Mouse (Mus musculus): ENCODE data around the gene 4930432K21Rik. TPM values are rescaled to one million over a fixed set of nuclear protein-coding genes. Genes with fewer than 3 reads are reported as not detected.

4930432K21Rik gene
- polyA plus RNA-seq, 1 experiment from 2014 or later, result 0.17 TPM

DNA sequence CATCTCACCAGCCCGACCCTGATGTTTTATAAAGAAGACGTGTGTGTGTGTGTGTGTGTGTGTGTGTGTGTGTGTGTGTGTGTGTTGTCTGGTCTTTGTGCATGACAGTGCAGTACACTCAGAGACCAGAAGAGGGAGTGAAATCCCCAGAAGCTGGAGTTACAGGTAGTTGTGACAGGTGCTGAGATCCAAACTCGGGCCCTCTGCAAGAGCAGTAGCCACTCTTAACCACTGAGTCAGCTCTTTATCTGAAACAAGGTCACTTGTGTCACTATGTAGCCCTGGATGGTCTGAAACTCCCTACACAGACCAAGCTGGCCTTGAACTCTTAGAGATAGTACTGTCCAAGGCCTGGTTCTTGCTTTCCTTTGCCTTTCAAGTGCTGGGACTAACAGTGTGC, 58.8 kb downstream of the 4930432K21Rik start:
- Histone ChIP-seq H3K9me3 (ENCODE audit: control insufficient read depth) (no peaks in the 10 kb centered on the region), H3K4me2 (replicated peaks; ENCODE audit: low read depth) (no peak overlapping the region), H3K27ac (ENCODE audit: low read depth, low read length) (no peak overlapping the region), H3K36me3 (ENCODE audit: control insufficient read depth, insufficient read depth) (peaks cover 17% of the 10 kb centered on the region), H3K9ac (ENCODE audit: low read depth, low read length) (no peak overlapping the region), H3K4me1 (replicated peaks; ENCODE audit: control insufficient read depth, insufficient read depth, low read length) (no peaks in the 10 kb centered on the region; the same call in 1 of the 2 replicates), H3K4me3 (ENCODE audit: low read depth, low read length) (no peak overlapping the region), H3K27me3 (replicated peaks; ENCODE audit: control insufficient read depth, insufficient read depth, low read length) (no peaks in the 10 kb centered on the region)
- 90% methylated on average over 3 of the region's 3 CpGs for WGBS
- no peak for ATAC-seq
- TF ChIP-seq CTCF (IDR thresholded peaks at IDR 0.05; ENCODE audit: low read depth), result peak; percentile 42

DNA sequence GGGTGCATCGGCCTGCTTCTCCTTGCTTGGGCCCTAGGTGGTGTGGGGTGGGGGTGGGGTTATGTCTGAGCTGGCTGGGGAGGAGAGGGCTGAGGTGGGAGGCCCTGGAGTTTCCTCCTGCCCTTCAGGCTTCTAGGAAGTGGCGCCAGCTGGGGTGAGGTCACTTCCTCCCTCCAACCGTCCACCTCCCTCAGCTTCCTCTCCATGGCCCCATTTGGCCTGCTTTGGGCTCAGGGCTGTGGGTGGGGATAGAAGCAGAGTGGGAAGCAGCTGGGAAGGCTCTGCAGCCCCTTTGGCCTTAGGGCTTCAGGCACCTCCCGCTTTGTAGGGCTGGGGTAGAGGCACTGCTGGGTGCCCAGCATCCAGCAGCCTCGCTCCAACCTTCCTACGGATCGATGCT, 60.0 kb downstream of the 4930432K21Rik start:
- Histone ChIP-seq H3K36me3 (ENCODE audit: control insufficient read depth, insufficient read depth) (peaks cover 27% of the 10 kb centered on the region), H3K27ac (ENCODE audit: low read depth, low read length) (peak overlapping the region; percentile 46; the same call in 1 of the 2 replicates), H3K4me3 (ENCODE audit: low read depth, low read length) (no peak overlapping the region), H3K9ac (ENCODE audit: low read depth, low read length) (no peak overlapping the region), H3K4me1 (replicated peaks; ENCODE audit: control insufficient read depth, insufficient read depth, low read length) (no peaks in the 10 kb centered on the region), H3K9me3 (ENCODE audit: control insufficient read depth) (no peaks in the 10 kb centered on the region), H3K27me3 (replicated peaks; ENCODE audit: control insufficient read depth, insufficient read depth, low read length) (no peaks in the 10 kb centered on the region), H3K4me2 (replicated peaks; ENCODE audit: low read depth) (no peak overlapping the region)
- TF ChIP-seq CTCF (IDR thresholded peaks at IDR 0.05; ENCODE audit: low read depth), result no peak
- ATAC-seq, result 0 out of 2 replicates have a peak, but pooled peaks have one; percentile 17
- WGBS, result 50% methylated on average over 7 of the region's 7 CpGs

DNA sequence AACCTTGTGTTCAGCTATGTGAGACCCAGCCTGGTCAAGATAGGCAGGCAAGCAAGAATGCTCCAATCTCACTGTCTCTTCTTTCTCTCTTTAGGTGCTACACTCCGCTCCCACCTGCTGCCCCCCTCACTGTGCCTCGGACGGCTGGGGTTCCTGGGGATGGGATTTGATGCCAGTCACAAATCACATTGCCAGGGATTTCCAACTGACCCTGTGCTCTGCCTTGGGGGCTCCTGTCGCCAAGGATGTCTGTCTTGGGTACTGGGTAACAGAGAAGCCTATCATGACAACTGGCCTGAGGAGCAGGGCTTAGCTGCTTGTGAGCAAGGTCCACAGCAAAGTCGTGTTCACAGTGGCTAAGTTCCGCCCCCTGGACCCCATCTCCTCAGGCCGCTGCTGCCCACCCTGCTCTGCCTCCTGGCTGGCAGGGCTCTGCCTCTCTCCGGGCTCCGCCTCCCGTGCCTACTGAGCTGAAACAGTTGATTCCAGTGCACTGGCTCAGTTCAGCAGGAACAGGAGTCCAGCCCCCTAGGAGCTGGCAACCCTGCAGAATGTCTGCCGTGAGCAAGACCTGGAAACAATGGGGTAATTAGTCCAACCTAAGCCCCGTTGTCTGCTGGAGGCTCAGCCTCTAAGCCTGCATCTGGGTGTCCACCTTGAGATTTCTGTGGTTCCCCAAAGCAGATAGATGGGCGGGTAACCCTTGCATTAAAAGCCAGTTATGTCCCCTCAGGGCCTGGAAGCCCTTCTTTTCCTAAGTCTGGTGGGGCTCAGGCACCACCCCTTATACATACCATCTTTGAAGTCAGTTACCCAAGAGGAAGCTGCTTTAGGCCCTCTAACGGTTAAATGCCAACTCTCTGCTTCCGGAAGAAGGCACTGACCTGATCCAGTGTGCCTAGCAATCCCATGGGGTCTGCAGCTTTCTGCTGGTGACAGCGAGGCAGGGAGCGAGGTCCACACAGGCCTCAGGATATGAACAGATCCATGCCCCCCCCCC, 60.9 kb downstream of the 4930432K21Rik start:
- WGBS, result 69% methylated on average over 17 of the region's 17 CpGs
- Histone ChIP-seq H3K4me2 (replicated peaks; ENCODE audit: low read depth) (no peak overlapping the region), H3K36me3 (ENCODE audit: control insufficient read depth, insufficient read depth) (peaks cover 34% of the 10 kb centered on the region)

DNA sequence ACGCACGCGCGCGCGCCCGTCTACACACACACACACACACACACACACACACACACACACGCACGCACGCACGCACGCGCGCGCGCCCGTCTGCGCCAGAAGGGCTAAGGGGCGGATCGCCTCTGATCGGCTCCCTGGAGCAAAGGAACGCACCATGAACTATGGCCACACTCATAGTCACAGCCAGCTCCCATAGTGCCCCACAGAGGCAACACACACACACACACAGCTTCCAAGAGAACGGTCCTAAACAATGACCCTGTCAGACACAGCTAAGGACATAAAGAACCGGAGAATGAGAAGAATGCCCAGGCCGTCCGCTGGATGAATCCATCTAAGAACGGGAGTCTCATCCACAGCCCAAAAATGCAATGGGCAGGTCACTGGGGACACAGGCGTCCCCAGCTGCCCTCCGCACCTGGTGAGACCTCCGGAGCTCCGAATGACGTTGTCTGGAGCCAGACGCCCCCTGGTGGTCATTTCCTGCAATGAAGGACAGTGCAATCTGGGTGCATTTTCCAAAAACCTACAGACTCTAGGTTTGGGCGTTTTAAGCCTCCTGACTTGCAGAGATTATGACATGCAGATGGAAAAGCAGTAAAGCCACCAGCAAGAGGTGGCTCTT, 62.5 kb downstream of the 4930432K21Rik start:
- TF ChIP-seq CTCF (IDR thresholded peaks at IDR 0.05; ENCODE audit: low read depth), result peak; percentile 91

More for the DNA sequence above, 60.9 kb downstream of the 4930432K21Rik start:
- Histone ChIP-seq H3K27me3 (replicated peaks; ENCODE audit: control insufficient read depth, insufficient read depth, low read length) (no peaks in the 10 kb centered on the region), H3K4me3 (ENCODE audit: low read depth, low read length) (no peak overlapping the region), H3K9me3 (ENCODE audit: control insufficient read depth) (no peaks in the 10 kb centered on the region), H3K4me1 (replicated peaks; ENCODE audit: control insufficient read depth, insufficient read depth, low read length) (no peaks in the 10 kb centered on the region), H3K9ac (ENCODE audit: low read depth, low read length) (no peak overlapping the region), H3K27ac (ENCODE audit: low read depth, low read length) (no peak overlapping the region; the same call in 1 of the 2 replicates)
- no peak for ATAC-seq
- no peak for TF ChIP-seq CTCF (IDR thresholded peaks at IDR 0.05; ENCODE audit: low read depth)

DNA sequence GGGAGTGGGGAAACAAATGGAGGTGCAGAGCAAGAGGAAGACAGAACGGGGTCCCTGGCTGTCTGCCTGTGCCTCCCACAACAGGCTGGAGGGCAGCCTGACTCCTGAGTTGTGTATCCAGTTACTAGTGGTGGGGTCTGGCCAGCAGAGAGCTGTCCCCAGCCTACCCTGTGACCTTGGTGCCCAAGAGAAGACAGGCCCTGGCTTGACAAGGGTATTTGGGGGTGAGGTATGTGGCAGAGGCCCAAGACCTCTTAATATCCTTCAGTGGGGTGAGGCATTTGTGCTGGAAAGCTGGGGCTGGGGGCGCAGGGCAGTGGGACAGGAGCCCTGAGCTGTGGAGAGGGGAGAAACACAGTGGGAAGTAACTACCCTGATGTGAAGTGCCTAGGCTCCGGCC, 63.4 kb downstream of the 4930432K21Rik start:
- H3K9ac ChIP-seq (ENCODE audit: low read depth, low read length), result no peak overlapping the region
- H3K9me3 ChIP-seq (ENCODE audit: control insufficient read depth), result no peaks in the 10 kb centered on the region
- no peak for ATAC-seq
- 93% methylated on average over 3 of the region's 3 CpGs for WGBS
- no peak overlapping the region for H3K27ac ChIP-seq (ENCODE audit: low read depth, low read length)
- peaks cover 54% of the 10 kb centered on the region for H3K36me3 ChIP-seq (ENCODE audit: control insufficient read depth, insufficient read depth)
- H3K4me3 ChIP-seq (ENCODE audit: low read depth, low read length), result no peak overlapping the region
- H3K4me2 ChIP-seq (replicated peaks; ENCODE audit: low read depth), result no peak overlapping the region
- no peaks in the 10 kb centered on the region for H3K4me1 ChIP-seq (replicated peaks; ENCODE audit: control insufficient read depth, insufficient read depth, low read length)
- TF ChIP-seq CTCF (IDR thresholded peaks at IDR 0.05; ENCODE audit: low read depth), result no peak
- H3K27me3 ChIP-seq (replicated peaks; ENCODE audit: control insufficient read depth, insufficient read depth, low read length), result no peaks in the 10 kb centered on the region

More for the DNA sequence above, 62.5 kb downstream of the 4930432K21Rik start:
- no peak overlapping the region for H3K27ac ChIP-seq (ENCODE audit: low read depth, low read length)
- no peaks in the 10 kb centered on the region for H3K4me1 ChIP-seq (replicated peaks; ENCODE audit: control insufficient read depth, insufficient read depth, low read length)
- H3K27me3 ChIP-seq (replicated peaks; ENCODE audit: control insufficient read depth, insufficient read depth, low read length), result no peaks in the 10 kb centered on the region
- H3K4me3 ChIP-seq (ENCODE audit: low read depth, low read length), result no peak overlapping the region
- peak; percentile 24 for ATAC-seq
- no peaks in the 10 kb centered on the region for H3K9me3 ChIP-seq (ENCODE audit: control insufficient read depth)
- 57% methylated on average over 34 of the region's 34 CpGs for WGBS
- H3K36me3 ChIP-seq (ENCODE audit: control insufficient read depth, insufficient read depth), result peaks cover 45% of the 10 kb centered on the region
- H3K9ac ChIP-seq (ENCODE audit: low read depth, low read length), result no peak overlapping the region
- peak overlapping the region; percentile 37; the same call in 1 of the 2 replicates for H3K4me2 ChIP-seq (replicated peaks; ENCODE audit: low read depth)

Data from intestine, postnatal 0 days (tissue).